Mouse (Mus musculus): ENCODE measurements around the gene Bhlhe40. TPM values are rescaled to one million over a fixed set of nuclear protein-coding genes. Genes with fewer than 3 reads are reported as not detected.

Bhlhe40 gene
- polyA plus RNA-seq, 1 experiment from 2014 or later, result 3.3 TPM

- H3K4me2 ChIP-seq, result no peak overlapping the region
- ATAC-seq (ENCODE audit: low read depth), result no peak
- no peak overlapping the region for H3K4me3 ChIP-seq (replicated peaks)
- H3K9ac ChIP-seq, result no peak overlapping the region
- H3K9me3 ChIP-seq (replicated peaks), result no peaks in the 10 kb centered on the region
- peaks cover 24% of the 10 kb centered on the region for H3K4me1 ChIP-seq (replicated peaks)
- WGBS (ENCODE audit: insufficient replicate concordance), result 67% methylated on average over 24 of the region's 24 CpGs
- peaks cover 39% of the 10 kb centered on the region for H3K27me3 ChIP-seq
- DNase-seq, result no peak
- H3K27ac ChIP-seq, result no peak overlapping the region
- H3K36me3 ChIP-seq, result peaks cover 9% of the 10 kb centered on the region
Observed at GRCm38 (mm10) chr6:108664533-108665150, 4.2 kb downstream of the Bhlhe40 start.

DNA sequence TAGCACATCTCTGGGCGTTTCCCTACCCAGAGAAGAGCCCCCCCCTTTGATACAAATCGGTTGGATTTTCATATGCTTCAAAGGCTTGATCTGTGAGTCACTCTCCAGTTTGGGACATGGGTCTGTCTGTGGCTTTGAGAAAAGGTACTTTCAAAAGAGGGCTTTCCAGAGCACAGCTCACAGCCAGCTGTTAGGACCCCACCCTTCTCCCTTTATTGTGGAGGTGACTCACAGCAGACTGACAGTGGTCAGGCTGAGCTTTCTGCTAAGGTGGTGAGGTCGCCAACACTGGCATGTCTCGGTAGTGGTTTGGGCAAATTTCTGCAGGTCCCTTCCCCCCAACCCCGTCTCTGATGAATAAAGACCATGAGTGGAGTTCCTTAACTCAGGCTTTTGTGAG is 5.2 kb downstream of the Bhlhe40 start:
- DNase-seq (no peak), ATAC-seq (ENCODE audit: low read depth) (no peak)
- no peak overlapping the region for H3K4me3 ChIP-seq (replicated peaks)
- H3K9me3 ChIP-seq (replicated peaks), result no peaks in the 10 kb centered on the region
- WGBS (ENCODE audit: insufficient replicate concordance), result 61% methylated on average over 5 of the region's 5 CpGs
- H3K4me1 ChIP-seq (replicated peaks), result peaks cover 21% of the 10 kb centered on the region
- H3K27ac ChIP-seq, result no peak overlapping the region
- H3K27me3 ChIP-seq, result peaks cover 32% of the 10 kb centered on the region
- H3K4me2 ChIP-seq, result no peak overlapping the region
- peaks cover 9% of the 10 kb centered on the region for H3K36me3 ChIP-seq
- no peak overlapping the region for H3K9ac ChIP-seq

DNA sequence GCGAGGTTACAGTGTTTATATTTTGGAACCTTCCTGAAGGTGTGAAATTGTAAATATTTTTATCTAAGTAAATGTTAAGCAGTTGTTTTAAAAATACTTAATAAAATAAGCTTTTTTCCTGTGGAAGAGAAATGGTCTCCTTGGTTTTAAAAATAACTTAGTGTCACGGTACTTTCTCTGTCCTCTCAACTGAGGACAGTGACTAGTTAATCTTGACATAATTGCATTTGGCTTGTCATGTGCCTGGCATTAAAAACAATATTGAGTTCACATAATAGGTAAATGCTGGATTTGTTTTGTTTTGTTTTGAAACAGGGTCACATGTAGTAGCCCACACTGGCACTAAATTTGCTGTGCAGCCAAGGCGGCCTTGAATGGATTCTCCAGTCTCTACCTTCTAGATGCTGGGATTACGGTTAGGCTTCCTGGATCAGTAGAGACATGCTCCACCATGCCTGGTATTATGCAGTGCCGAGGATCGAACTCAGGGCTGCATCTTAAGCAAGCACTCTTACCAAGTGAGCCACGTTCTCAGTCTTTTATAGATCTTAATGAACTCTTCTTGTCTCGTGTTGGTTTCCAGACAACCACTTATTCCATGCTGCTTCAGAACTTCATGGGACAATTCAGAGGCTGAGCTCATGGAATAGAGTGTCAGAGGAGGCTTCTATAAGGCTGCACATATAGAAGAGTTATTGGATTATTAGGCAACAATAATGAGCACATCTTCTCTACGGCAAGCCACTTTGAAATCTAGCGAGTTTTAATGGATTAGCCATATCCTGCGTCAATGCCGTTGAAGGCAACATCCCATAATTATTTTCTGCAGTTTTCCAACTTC is 6.4 kb downstream of the Bhlhe40 start:
- DNase-seq (no peak), ATAC-seq (ENCODE audit: low read depth) (no peak)
- Histone ChIP-seq H3K9me3 (replicated peaks) (no peaks in the 10 kb centered on the region), H3K36me3 (peaks cover 9% of the 10 kb centered on the region), H3K4me1 (replicated peaks) (peaks cover 21% of the 10 kb centered on the region), H3K27me3 (peaks cover 20% of the 10 kb centered on the region), H3K4me2 (no peak overlapping the region), H3K27ac (no peak overlapping the region), H3K9ac (no peak overlapping the region), H3K4me3 (replicated peaks) (no peak overlapping the region)
- 75% methylated on average over 12 of the region's 12 CpGs for WGBS (ENCODE audit: insufficient replicate concordance)

DNA sequence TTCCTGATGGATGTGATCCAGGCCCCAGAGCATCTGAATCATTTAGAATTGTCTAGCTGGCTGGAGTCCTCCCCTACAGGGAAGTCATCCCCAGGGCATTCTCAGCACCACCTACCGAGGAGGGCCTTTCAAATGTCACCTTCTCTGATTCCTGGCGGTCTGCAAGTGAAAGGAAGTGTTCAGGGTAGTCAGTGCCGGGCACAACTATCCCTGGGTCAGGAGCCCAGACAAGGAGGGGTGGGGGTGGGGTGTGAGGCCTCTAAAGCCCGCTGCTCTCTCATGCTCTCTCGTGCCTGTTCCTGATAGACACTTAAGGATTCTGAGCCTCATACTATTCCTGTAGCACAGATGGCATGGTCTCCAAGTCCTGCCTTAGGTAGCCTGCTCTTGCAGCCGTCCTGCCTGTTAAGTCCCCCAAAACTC is 7.2 kb downstream of the Bhlhe40 start:
- DNase-seq (no peak), ATAC-seq (ENCODE audit: low read depth) (no peak)
- Histone ChIP-seq H3K9me3 (replicated peaks) (no peaks in the 10 kb centered on the region), H3K9ac (no peak overlapping the region), H3K4me1 (replicated peaks) (peaks cover 18% of the 10 kb centered on the region), H3K27me3 (peaks cover 18% of the 10 kb centered on the region), H3K4me2 (peak overlapping the region; percentile 61; the same call in 1 of the 2 replicates), H3K4me3 (replicated peaks) (no peak overlapping the region), H3K36me3 (peaks cover 9% of the 10 kb centered on the region), H3K27ac (no peak overlapping the region)
- 31% methylated on average over 6 of the region's 6 CpGs for WGBS (ENCODE audit: insufficient replicate concordance)

DNA sequence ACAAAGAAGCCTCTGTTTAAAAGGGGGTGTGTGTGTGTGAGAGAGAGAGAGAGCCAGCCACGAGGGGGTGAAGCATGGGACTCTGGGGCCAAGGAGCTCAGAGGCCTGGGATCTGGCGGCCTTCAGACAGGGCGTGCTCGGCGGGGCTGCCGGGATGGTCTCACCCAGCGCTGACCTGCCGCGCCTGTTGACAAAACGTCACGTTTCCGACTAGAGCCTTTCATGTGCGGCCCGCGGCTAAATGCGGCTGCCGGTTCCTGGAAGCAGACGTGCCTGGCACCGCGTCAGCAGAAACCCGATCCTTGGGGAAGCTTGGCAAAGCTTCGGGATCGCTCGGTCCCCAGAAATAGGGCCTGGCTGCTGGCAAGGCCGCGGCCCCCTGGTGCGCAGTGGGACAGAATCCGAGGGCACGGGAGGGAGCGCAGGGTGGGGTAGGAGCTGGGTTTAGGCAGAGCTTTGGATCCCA is 7.9 kb downstream of the Bhlhe40 start:
- Histone ChIP-seq H3K4me2 (peak overlapping the region; percentile 61), H3K27me3 (peaks cover 18% of the 10 kb centered on the region), H3K9me3 (replicated peaks) (no peaks in the 10 kb centered on the region), H3K4me1 (replicated peaks) (peaks cover 16% of the 10 kb centered on the region), H3K27ac (no peak overlapping the region), H3K9ac (peak overlapping the region; percentile 41; the same call in 1 of the 2 replicates), H3K36me3 (peaks cover 9% of the 10 kb centered on the region), H3K4me3 (replicated peaks) (peak overlapping the region; percentile 33)
- ATAC-seq (ENCODE audit: low read depth) (peak; percentile 60), DNase-seq (peak; percentile 7)
- 6% methylated on average over 30 of the region's 30 CpGs for WGBS (ENCODE audit: insufficient replicate concordance)

DNA sequence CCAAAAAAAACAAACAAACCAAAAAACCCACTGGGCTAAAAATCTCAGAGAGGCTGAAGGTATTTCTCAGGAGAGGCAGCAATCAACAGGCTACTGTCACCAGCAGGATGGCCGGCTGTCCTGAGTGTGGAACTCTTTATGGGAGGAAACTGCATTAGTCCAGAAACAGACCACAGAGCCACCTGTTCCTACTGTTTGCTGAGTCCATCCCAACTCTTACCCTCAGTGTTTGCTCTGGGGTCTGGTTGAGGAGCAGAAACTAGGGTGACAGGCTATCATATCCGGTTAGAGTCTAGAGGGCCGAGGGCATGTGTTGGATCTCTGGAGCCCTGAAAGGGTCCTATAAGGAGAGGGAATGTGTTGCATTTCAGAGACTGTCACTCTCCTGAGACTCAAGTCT is 9.8 kb downstream of the Bhlhe40 start:
- Histone ChIP-seq H3K4me3 (replicated peaks) (no peak overlapping the region), H3K4me1 (replicated peaks) (peaks cover 14% of the 10 kb centered on the region), H3K4me2 (no peak overlapping the region), H3K27ac (no peak overlapping the region), H3K9ac (no peak overlapping the region), H3K27me3 (peaks cover 16% of the 10 kb centered on the region), H3K9me3 (replicated peaks) (no peaks in the 10 kb centered on the region), H3K36me3 (no peaks in the 10 kb centered on the region)
- DNase-seq (no peak), ATAC-seq (ENCODE audit: low read depth) (no peak)
- 58% methylated on average over 3 of the region's 3 CpGs for WGBS (ENCODE audit: insufficient replicate concordance)

- H3K27ac ChIP-seq, result no peak overlapping the region
- H3K4me3 ChIP-seq (replicated peaks), result no peak overlapping the region
- H3K9me3 ChIP-seq (replicated peaks), result no peaks in the 10 kb centered on the region
- no peaks in the 10 kb centered on the region for H3K36me3 ChIP-seq
- 57% methylated on average over 3 of the region's 3 CpGs for WGBS (ENCODE audit: insufficient replicate concordance)
- DNase-seq (no peak), ATAC-seq (ENCODE audit: low read depth) (no peak)
- H3K4me2 ChIP-seq, result no peak overlapping the region
- peaks cover 14% of the 10 kb centered on the region for H3K4me1 ChIP-seq (replicated peaks)
- no peak overlapping the region for H3K9ac ChIP-seq
- peaks cover 16% of the 10 kb centered on the region for H3K27me3 ChIP-seq
Observed at GRCm38 (mm10) chr6:108670821-108671220, 10.4 kb downstream of the Bhlhe40 start.

DNA sequence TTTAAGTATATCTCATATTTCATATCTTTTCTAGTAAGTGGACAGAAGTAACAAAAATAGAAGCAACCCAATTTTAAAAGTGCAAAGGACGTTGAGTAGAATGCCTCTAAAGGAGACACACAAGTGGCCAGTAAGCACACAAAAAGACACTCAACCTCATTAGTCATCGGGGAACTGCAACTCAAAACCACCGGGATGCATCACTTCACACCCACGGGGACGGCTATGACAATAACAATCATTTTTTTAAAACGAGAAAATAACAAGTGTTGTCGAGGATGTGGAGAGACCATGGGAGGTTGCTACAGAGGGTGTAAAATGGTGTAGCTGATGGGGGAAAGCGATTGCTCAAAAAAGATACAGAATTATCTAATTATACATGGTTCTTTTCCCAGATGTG is 11.7 kb downstream of the Bhlhe40 start:
- peaks cover 16% of the 10 kb centered on the region for H3K27me3 ChIP-seq
- ATAC-seq (ENCODE audit: low read depth) (no peak), DNase-seq (no peak)
- H3K4me2 ChIP-seq, result no peak overlapping the region
- H3K36me3 ChIP-seq, result no peaks in the 10 kb centered on the region
- peaks cover 22% of the 10 kb centered on the region for H3K4me1 ChIP-seq (replicated peaks)
- H3K27ac ChIP-seq, result no peak overlapping the region
- H3K9me3 ChIP-seq (replicated peaks), result no peaks in the 10 kb centered on the region
- no peak overlapping the region for H3K9ac ChIP-seq
- 61% methylated on average over 8 of the region's 8 CpGs for WGBS (ENCODE audit: insufficient replicate concordance)
- H3K4me3 ChIP-seq (replicated peaks), result no peak overlapping the region

DNA sequence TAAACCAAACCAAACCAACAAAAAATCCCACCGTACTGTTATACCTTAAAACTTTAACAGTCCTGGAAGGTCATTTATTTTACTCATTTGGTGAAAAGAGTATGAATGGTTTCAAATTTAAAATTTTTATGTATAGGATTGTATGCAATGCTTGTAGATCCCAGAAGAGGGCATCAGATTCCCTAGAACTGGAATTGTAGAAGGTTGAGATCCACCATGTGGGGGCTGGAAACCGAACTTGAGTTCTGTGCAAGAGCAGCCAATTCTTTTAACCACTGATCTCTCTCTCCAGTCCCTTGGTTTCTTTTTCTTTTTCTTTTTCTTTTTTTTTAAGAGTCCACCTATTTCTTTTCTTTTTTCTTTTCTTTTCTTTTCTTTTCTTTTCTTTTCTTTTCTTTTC is 13.8 kb downstream of the Bhlhe40 start:
- peaks cover 6% of the 10 kb centered on the region; the same call in 1 of the 2 replicates for H3K27me3 ChIP-seq
- DNase-seq (no peak), ATAC-seq (ENCODE audit: low read depth) (no peak)
- no peak overlapping the region for H3K4me2 ChIP-seq
- H3K4me1 ChIP-seq (replicated peaks), result peaks cover 19% of the 10 kb centered on the region
- H3K4me3 ChIP-seq (replicated peaks), result no peak overlapping the region
- no peak overlapping the region for H3K9ac ChIP-seq
- H3K9me3 ChIP-seq (replicated peaks), result no peaks in the 10 kb centered on the region
- no peaks in the 10 kb centered on the region for H3K36me3 ChIP-seq
- no peak overlapping the region for H3K27ac ChIP-seq
- 69% methylated on average over 2 of the region's 2 CpGs for WGBS (ENCODE audit: insufficient replicate concordance)

- Histone ChIP-seq H3K9me3 (replicated peaks) (no peaks in the 10 kb centered on the region), H3K27me3 (no peaks in the 10 kb centered on the region), H3K27ac (no peak overlapping the region), H3K4me2 (no peak overlapping the region), H3K4me1 (replicated peaks) (peaks cover 19% of the 10 kb centered on the region), H3K9ac (no peak overlapping the region), H3K4me3 (replicated peaks) (no peak overlapping the region), H3K36me3 (no peaks in the 10 kb centered on the region)
- ATAC-seq (ENCODE audit: low read depth) (peak; percentile 75), DNase-seq (no peak)
- 49% methylated on average over 9 of the region's 9 CpGs for WGBS (ENCODE audit: insufficient replicate concordance)
Observed at GRCm38 (mm10) chr6:108676783-108677340, 16.4 kb downstream of the Bhlhe40 start.

DNA sequence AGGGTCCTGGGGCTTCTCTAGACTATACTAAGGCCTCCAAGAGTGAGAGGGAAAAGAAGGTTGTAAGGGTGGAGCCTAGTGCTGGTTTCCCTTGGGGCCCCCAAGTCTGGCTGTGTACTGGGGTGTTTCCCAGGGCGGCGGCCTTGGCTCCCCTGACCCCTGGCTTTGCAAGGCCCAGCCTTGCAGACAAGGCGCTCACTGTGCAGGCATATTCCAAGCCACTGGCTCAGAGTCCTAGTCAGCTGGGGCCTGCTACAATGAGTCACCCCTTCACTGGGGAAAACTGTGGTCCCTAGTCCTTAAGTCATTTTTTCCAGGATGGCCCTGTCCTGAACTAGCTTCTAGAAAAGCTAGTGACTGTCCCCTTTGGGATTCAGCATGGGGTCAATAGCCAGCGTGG is 17.3 kb downstream of the Bhlhe40 start:
- Histone ChIP-seq H3K9ac (no peak overlapping the region), H3K4me1 (replicated peaks) (peaks cover 19% of the 10 kb centered on the region), H3K27ac (no peak overlapping the region), H3K4me2 (no peak overlapping the region), H3K36me3 (no peaks in the 10 kb centered on the region), H3K27me3 (no peaks in the 10 kb centered on the region), H3K4me3 (replicated peaks) (no peak overlapping the region), H3K9me3 (replicated peaks) (no peaks in the 10 kb centered on the region)
- DNase-seq (no peak), ATAC-seq (ENCODE audit: low read depth) (peak; percentile 66)
- 54% methylated on average over 4 of the region's 4 CpGs for WGBS (ENCODE audit: insufficient replicate concordance)

Measured in liver, embryonic 13.5 days (tissue).